Mouse (Mus musculus): ENCODE data around the gene D5Ertd577e.
"Not testable (repeated sequence)": the region's sequence is repeated elsewhere in the genome, so short reads cannot be mapped to it uniquely, and the experiment has no call there.

D5Ertd577e gene

GRCm38 (mm10) chr5:95456506-95456905 lies at the start of gene D5Ertd577e:
TSS of gene D5Ertd577e (plus strand) at chr5:95456806.
- DNase-seq: not testable (repeated sequence)

GRCm38 (mm10) chr5:95510458-95510857 lies 53.9 kb downstream of the D5Ertd577e start, which contains the start of gene Gm3286:
TSS of gene Gm3286 (plus strand) at chr5:95510758.
- not testable (repeated sequence) for DNase-seq
